Comparison of ENCODE assay signal across 1 mouse cellular context in genomic region chr7:102065046-102065891, GRCm38 (mm10).
TF ChIP-seq lines count a peak whose summit lies in the region.

Gene Rnf121 (minus strand): TSS chr7:102065469.
Gene Xndc1 (plus strand): TSS chr7:102065511.
Gene Xntrpc (plus strand): TSS chr7:102065713.

TF ChIP-seq in CH12.LX, 34 proteins besides CTCF, POLR2A, EP300 and RAD21 (continued from another document):
- peak; percentile 58; the same call in 1 of the 2 replicates for TF ChIP-seq ZMIZ1 (IDR thresholded peaks at IDR 0.05; ENCODE audit: low read depth, low read length)
- TF ChIP-seq MXI1 (IDR thresholded peaks at IDR 0.05; ENCODE audit: low read depth, low read length), result peak; percentile 89
- TF ChIP-seq JUN (IDR thresholded peaks at IDR 0.05; ENCODE audit: insufficient read depth, low read depth, low read length), result no peak
- TF ChIP-seq SMC3 (IDR thresholded peaks at IDR 0.05; ENCODE audit: low read depth, low read length), result no peak
- peak; percentile 91; the same call in 1 of the 2 replicates for TF ChIP-seq KAT2A (IDR thresholded peaks at IDR 0.05; ENCODE audit: insufficient replicate concordance, low read length)
- peak; percentile 89 for TF ChIP-seq TCF12 (IDR thresholded peaks at IDR 0.05; ENCODE audit: low read depth, low read length)
- TF ChIP-seq E2F4 (IDR thresholded peaks at IDR 0.05; ENCODE audit: insufficient replicate concordance, low read depth, low read length), result peak; percentile 84; the same call in 1 of the 2 replicates
- no peak for TF ChIP-seq NRF1 (IDR thresholded peaks at IDR 0.05; ENCODE audit: low read depth, low read length)
- TF ChIP-seq MEF2A (IDR thresholded peaks at IDR 0.05; ENCODE audit: borderline replicate concordance, low read depth, low read length), result peak; percentile 64
- TF ChIP-seq IRF4 (IDR thresholded peaks at IDR 0.05; ENCODE audit: low read depth, low read length), result no peak
- no peak; the same call in 1 of the 2 replicates for TF ChIP-seq MAFK (IDR thresholded peaks at IDR 0.05; ENCODE audit: insufficient replicate concordance, low read length)
- no peak for TF ChIP-seq ZC3H11A (IDR thresholded peaks at IDR 0.05; ENCODE audit: low read depth, low read length)
- TF ChIP-seq MAX (IDR thresholded peaks at IDR 0.05; ENCODE audit: low read length), result peak; percentile 86
- peak; percentile 81 for TF ChIP-seq ELF1 (IDR thresholded peaks at IDR 0.05; ENCODE audit: low read depth, low read length)
- no peak for TF ChIP-seq USF2 (conservative IDR thresholded peaks at IDR 0.05; ENCODE audit: low read depth, low read length)
- peak; percentile 80; the same call in 1 of the 2 replicates for TF ChIP-seq POLR2AphosphoS2 (IDR thresholded peaks at IDR 0.05; ENCODE audit: low read depth, low read length)
- no peak for TF ChIP-seq USF1 (IDR thresholded peaks at IDR 0.05; ENCODE audit: low read depth, low read length)
- no peak for TF ChIP-seq PAX5 (IDR thresholded peaks at IDR 0.05; ENCODE audit: low read length)
- TF ChIP-seq CHD1 (IDR thresholded peaks at IDR 0.05; ENCODE audit: low read depth, low read length), result peak; percentile 58; the same call in 1 of the 2 replicates
- TF ChIP-seq RCOR1 (conservative IDR thresholded peaks at IDR 0.05; ENCODE audit: low read depth, low read length), result no peak
- peak; percentile 20; the same call in 1 of the 2 replicates for TF ChIP-seq GABPA (IDR thresholded peaks at IDR 0.05; ENCODE audit: insufficient replicate concordance, low read depth, low read length)
- TF ChIP-seq ZKSCAN1 (IDR thresholded peaks at IDR 0.05; ENCODE audit: borderline replicate concordance, low read depth, low read length), result no peak
- TF ChIP-seq SIN3A (IDR thresholded peaks at IDR 0.05; ENCODE audit: low read length), result peak; percentile 93
- TF ChIP-seq NELFE (IDR thresholded peaks at IDR 0.05; ENCODE audit: low read depth, low read length), result peak; percentile 90
- TF ChIP-seq CHD2 (IDR thresholded peaks at IDR 0.05; ENCODE audit: low read length), result peak; percentile 82
